Mouse (Mus musculus) neural tube, embryonic 15.5 days (tissue): ENCODE data around the gene Nr2e3. TPM values are rescaled to one million over a fixed set of nuclear protein-coding genes. Genes with fewer than 3 reads are reported as not detected.
A peak's percentile ranks its signal among the peaks of the same experiment; 100 is the strongest.

Experiments used
- ATAC-seq: fragments of 200-750 bp; cut with Nextera tagmentation; 2 replicates; pipeline ENCODE4 v1.8.0; 2017; ENCODE audit warnings: mild to moderate bottlenecking, moderate TSS enrichment, moderate library complexity; ENCODE audit not compliant: low FRiP score
- H3K27ac ChIP-seq: fragments of 300-500 bp; sonication (generic); replicated peaks from 2 replicates; pipeline ENCODE4 v1.5.1; 2015; ENCODE audit warnings: mild to moderate bottlenecking, inconsistent platforms
- H3K27me3 ChIP-seq: fragments of 300-500 bp; sonication (generic); replicated peaks from 2 replicates; pipeline ENCODE4 v1.6.1; 2015; ENCODE audit warnings: inconsistent platforms
- H3K36me3 ChIP-seq: fragments of 300-500 bp; sonication (generic); 2 replicates; pipeline ENCODE4 v1.6.1; 2015; ENCODE audit warnings: inconsistent platforms
- H3K4me1 ChIP-seq: fragments of 300-500 bp; sonication (generic); 2 replicates; pipeline ENCODE4 v1.6.1; 2015; ENCODE audit warnings: inconsistent platforms
- H3K4me2 ChIP-seq: fragments of 300-500 bp; sonication (generic); 2 replicates; pipeline ENCODE4 v1.6.1; 2015; ENCODE audit warnings: inconsistent platforms, mild to moderate bottlenecking, moderate library complexity
- H3K4me3 ChIP-seq: fragments of 300-500 bp; sonication (generic); replicated peaks from 2 replicates; pipeline ENCODE4 v1.5.1; 2015; ENCODE audit warnings: mild to moderate bottlenecking, inconsistent platforms
- H3K9ac ChIP-seq: fragments of 300-500 bp; sonication (generic); replicated peaks from 2 replicates; pipeline ENCODE4 v1.6.1; 2015; ENCODE audit warnings: mild to moderate bottlenecking, inconsistent platforms
- H3K9me3 ChIP-seq: fragments of 300-500 bp; sonication (generic); replicated peaks from 2 replicates; pipeline ENCODE4 v1.6.1; 2016; ENCODE audit warnings: inconsistent platforms
- WGBS: fragments of 180-500 bp; shearing (Covaris S2); methylation state at CpG from one replicate; pipeline ENCODE4 v1.1.7; 2015; ENCODE audit warnings: mixed read lengths; 5-methylcytosine and 5-hydroxymethylcytosine counted together
- polyA plus RNA-seq: library from polyadenylated mRNA; unstranded; fragments of >200 nt; fragmentation: Nextera tagmentation; extraction: Ambion mirVana; gene quantifications from 2 replicates; pipeline ENCODE4 v1.2.1, GENCODE M21; 2015

Nr2e3 gene
- polyA plus RNA-seq, result not detected in 2 replicates

DNA sequence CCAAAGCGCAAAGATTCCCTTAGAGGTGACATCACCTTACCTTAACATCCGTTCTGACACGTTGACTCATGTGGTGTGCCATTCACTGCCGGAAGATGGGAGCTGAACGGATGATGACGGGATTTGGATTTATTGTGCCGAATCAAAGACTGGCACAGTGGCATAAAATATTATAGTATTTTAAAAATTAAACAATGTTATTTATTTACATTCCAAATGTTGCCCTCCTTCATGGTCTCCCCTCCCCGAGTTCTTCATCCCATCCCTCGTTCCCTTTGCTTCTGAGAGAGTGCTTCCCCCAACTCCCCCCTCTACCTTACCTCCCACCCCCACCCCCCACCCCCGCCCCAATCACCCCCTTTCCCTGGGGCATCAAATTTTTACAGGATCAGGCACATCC, at the start of gene Nr2e3:
Nr2e3 (minus strand) TSS at position 101 of the 400 bp plus-strand sequence.
- H3K27me3 ChIP-seq, result no peaks in the 10 kb centered on the region
- no peak within 1 kb of the TSS for H3K27ac ChIP-seq
- ATAC-seq, result no peak
- H3K9ac ChIP-seq, result no peak within 1 kb of the TSS
- no peaks in the 10 kb centered on the region for H3K36me3 ChIP-seq
- WGBS, result 81% methylated on average over 10 of the region's 10 CpGs
- H3K9me3 ChIP-seq, result no peaks in the 10 kb centered on the region
- H3K4me2 ChIP-seq, result no peak within 1 kb of the TSS
- H3K4me1 ChIP-seq, result peaks cover 9% of the 10 kb centered on the region; the same call in 1 of the 2 replicates
- no peak within 1 kb of the TSS for H3K4me3 ChIP-seq

DNA sequence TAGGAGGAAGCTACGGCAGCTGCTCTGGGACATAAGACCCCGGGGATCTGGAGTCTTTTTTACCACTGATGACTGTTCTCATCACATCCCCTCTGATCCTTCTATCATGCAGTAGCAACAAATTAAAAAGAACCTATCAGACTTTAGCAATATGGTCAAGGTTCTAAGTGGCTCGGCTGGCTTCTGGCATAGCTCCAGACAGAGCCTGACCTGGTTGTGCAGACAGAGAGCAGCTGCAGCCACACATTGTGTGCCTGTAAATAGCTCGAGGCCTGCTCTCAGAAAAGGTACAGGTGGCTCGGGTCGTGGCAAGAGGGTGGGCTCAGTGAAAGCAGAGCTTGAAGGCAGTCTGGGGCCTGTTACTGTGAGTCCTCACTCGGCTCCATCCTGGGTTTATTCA, 48.5 kb upstream of the Nr2e3 start:
- Histone ChIP-seq H3K36me3 (no peaks in the 10 kb centered on the region), H3K4me2 (no peak overlapping the region), H3K27ac (no peak overlapping the region), H3K4me3 (no peak overlapping the region), H3K9me3 (no peaks in the 10 kb centered on the region), H3K27me3 (no peaks in the 10 kb centered on the region), H3K4me1 (peaks cover 5% of the 10 kb centered on the region; the same call in 1 of the 2 replicates), H3K9ac (no peak overlapping the region)
- ATAC-seq, result no peak
- WGBS, result 41% methylated on average over 7 of the region's 7 CpGs

DNA sequence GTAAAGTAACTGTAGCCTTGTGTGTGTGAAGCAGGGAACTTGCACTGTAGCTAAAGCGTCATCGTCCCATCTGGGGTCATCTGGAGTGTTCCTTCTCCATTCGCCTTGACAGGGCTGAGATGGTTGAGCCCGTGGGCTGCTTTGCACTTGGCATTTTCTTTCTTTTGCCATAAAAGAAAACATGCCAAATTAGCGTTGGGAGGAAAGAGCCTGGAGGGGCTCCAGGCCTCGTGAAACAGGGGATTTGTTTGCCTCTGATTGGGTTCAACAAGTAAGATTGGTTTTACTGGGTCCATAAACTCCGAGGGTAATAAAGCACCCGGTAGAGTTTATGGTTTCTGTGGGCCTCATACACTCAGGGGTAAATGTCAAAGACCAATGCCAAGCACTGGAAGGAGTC, 41.9 kb upstream of the Nr2e3 start:
- Histone ChIP-seq H3K27ac (no peak overlapping the region), H3K27me3 (no peaks in the 10 kb centered on the region), H3K9me3 (no peaks in the 10 kb centered on the region), H3K36me3 (no peaks in the 10 kb centered on the region), H3K9ac (no peak overlapping the region), H3K4me1 (no peaks in the 10 kb centered on the region), H3K4me3 (no peak overlapping the region), H3K4me2 (no peak overlapping the region)
- no peak for ATAC-seq
- 35% methylated on average over 8 of the region's 8 CpGs for WGBS

DNA sequence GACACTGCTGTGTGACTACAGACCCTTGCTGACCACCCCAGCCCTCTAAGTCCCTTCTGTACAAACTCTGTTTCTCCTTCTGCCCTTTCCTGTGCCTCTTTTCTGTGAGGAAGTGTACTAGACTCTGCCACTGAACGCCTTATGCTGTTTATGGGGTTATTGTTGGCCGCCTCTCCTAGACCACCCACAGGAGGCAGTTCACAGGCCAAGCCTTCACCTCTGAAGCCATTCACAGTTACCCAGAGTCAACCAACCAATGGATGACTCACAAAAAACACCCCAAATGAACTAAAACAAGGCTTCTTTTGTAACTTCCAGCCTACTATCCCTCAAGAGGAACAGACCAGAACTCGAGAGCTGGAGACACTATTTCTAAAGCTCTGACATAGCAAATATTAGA, 41.0 kb upstream of the Nr2e3 start:
- WGBS, result 64% methylated on average over 3 of the region's 3 CpGs
- ATAC-seq, result no peak

DNA sequence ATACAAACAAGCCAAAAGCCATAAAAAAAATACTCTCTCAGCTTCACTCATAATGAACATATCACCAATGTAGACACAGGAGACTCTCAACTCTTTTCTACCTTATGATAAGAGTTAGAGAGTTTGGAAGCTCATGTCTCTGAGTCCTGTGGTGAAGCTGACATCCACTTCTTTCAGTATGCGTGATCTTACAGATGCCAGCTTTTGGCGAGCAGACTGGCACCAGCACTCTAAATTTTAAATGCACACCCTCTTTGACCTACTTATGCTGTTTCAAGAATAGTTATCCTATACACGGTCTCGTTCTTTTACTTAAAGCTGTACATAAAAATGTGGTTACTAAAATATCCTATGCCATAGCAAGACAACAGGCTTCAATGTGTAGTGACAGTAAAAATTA, 37.3 kb upstream of the Nr2e3 start:
- H3K36me3 ChIP-seq, result no peaks in the 10 kb centered on the region
- WGBS, result 89% methylated on average over 4 of the region's 4 CpGs
- H3K27me3 ChIP-seq, result no peaks in the 10 kb centered on the region
- H3K4me2 ChIP-seq, result no peak overlapping the region
- H3K4me1 ChIP-seq, result no peaks in the 10 kb centered on the region
- ATAC-seq, result no peak
- H3K9ac ChIP-seq, result no peak overlapping the region
- H3K9me3 ChIP-seq, result no peaks in the 10 kb centered on the region
- H3K27ac ChIP-seq, result no peak overlapping the region
- no peak overlapping the region for H3K4me3 ChIP-seq

More for the DNA sequence above, 41.0 kb upstream of the Nr2e3 start:
- Histone ChIP-seq H3K36me3 (no peaks in the 10 kb centered on the region), H3K27ac (no peak overlapping the region), H3K4me2 (no peak overlapping the region), H3K9ac (no peak overlapping the region), H3K27me3 (no peaks in the 10 kb centered on the region), H3K4me3 (no peak overlapping the region), H3K9me3 (no peaks in the 10 kb centered on the region), H3K4me1 (no peaks in the 10 kb centered on the region)

DNA sequence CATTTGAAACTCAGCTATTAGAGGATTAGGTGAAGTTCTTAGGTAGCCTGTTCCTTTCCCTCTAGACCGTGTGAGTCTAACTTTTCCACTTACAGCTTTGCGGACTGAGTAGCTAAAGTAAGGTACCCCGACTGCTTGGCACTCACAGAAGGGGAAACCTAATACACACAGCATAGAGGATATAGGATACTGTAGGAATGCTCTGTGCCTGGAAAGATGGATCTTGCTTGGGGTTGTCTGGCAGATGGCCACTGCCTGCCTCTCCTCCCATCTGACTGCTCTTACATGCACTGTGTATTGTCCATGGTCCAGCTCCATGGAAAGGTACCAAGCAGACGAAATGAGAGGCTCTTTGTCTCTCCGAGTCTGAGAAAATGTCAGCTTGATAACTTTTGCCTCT, 30.9 kb upstream of the Nr2e3 start:
- Histone ChIP-seq H3K4me3 (no peak overlapping the region), H3K9ac (no peak overlapping the region), H3K27me3 (no peaks in the 10 kb centered on the region), H3K36me3 (no peaks in the 10 kb centered on the region), H3K9me3 (no peaks in the 10 kb centered on the region), H3K4me2 (no peak overlapping the region), H3K4me1 (no peaks in the 10 kb centered on the region), H3K27ac (no peak overlapping the region)
- no peak for ATAC-seq
- 86% methylated on average over 5 of the region's 5 CpGs for WGBS

DNA sequence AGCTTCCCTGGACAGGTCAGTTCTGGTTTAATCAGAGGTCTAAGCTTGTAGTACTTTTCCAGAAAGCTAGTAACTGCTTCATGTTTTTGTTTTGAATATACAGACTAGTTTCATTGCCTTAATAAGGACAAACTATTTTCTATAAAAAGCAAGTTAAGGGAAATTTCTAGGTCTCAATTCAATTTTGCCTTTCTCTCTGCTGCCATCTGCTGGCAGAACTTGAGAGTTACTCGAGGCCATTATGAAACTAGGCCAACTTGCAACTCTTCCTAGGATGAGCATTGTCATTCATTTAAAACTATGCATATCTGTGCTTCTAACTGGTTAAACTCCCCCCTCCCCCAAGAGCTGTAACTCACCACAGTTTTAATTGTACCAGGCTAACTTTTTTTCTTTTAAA, 29.4 kb upstream of the Nr2e3 start:
- H3K9me3 ChIP-seq, result no peaks in the 10 kb centered on the region
- no peaks in the 10 kb centered on the region for H3K27me3 ChIP-seq
- no peak overlapping the region for H3K4me2 ChIP-seq
- ATAC-seq, result no peak
- H3K27ac ChIP-seq, result no peak overlapping the region
- no peaks in the 10 kb centered on the region for H3K36me3 ChIP-seq
- no peak overlapping the region for H3K9ac ChIP-seq
- whole genome bisulfite sequencing, result 0% methylated on average over 1 of the region's 1 CpGs
- H3K4me1 ChIP-seq, result no peaks in the 10 kb centered on the region
- no peak overlapping the region for H3K4me3 ChIP-seq

DNA sequence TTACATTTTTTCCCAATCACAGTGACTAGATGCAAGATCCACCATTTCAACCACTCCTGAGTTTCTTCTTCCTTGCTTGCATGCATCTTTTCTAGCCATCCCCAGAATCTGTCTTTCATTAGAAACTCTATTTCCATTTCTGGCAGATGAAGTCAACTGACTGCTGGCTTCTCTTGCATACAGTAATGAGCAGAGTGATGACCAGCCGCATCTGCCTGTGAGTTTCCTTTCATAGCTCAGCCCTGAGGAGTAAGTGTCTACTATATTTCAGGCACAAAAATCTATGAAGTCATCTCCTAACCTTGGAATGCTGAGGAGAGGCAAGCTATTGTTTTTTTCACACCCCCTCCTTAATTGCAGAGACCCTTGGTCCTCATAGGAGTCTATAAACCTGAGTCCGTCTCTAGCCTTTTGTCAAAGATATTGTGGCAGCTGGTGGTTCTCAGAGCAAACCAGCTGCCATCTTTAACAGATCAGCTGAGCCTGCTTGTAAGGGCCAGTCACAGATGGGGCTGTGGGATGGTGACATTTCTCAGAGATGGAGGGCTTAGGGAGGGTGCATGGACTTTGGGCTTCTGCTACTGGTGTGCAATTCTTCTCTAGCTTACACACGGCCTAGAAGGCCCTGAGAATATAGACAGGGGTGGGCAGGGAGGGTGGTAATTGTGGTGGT, 25.6 kb upstream of the Nr2e3 start:
- no peak overlapping the region for H3K4me2 ChIP-seq
- no peaks in the 10 kb centered on the region for H3K36me3 ChIP-seq
- no peaks in the 10 kb centered on the region for H3K27me3 ChIP-seq
- 68% methylated on average over 3 of the region's 3 CpGs for WGBS
- H3K27ac ChIP-seq, result no peak overlapping the region
- no peaks in the 10 kb centered on the region for H3K4me1 ChIP-seq
- no peak for ATAC-seq
- H3K4me3 ChIP-seq, result no peak overlapping the region
- no peaks in the 10 kb centered on the region for H3K9me3 ChIP-seq
- no peak overlapping the region for H3K9ac ChIP-seq

DNA sequence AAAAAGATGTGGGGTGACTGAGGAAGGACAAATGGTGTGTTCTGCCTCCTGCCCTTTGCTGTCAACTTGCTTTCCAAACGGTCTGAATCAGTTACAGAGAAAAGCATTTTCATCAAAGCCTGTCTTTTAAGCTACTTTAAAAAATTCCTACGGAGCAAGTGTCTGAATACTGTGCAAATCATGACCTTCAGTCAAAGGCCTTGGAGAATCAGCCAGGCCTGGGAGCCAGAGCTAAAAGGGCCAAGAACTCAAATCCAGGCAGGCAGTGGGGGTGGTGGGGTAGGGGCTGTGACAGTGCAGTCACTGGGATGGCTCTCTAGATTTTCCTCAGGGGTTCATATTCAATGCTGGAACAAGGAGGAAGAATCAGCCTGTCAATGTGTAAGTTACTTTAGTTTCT, 20.7 kb upstream of the Nr2e3 start:
- Histone ChIP-seq H3K36me3 (no peaks in the 10 kb centered on the region), H3K27ac (no peak overlapping the region), H3K4me3 (no peak overlapping the region), H3K9me3 (no peaks in the 10 kb centered on the region), H3K4me1 (peaks cover 3% of the 10 kb centered on the region; the same call in 1 of the 2 replicates), H3K27me3 (no peaks in the 10 kb centered on the region), H3K9ac (no peak overlapping the region), H3K4me2 (no peak overlapping the region)
- 55% methylated on average over 2 of the region's 2 CpGs for WGBS
- ATAC-seq, result no peak

DNA sequence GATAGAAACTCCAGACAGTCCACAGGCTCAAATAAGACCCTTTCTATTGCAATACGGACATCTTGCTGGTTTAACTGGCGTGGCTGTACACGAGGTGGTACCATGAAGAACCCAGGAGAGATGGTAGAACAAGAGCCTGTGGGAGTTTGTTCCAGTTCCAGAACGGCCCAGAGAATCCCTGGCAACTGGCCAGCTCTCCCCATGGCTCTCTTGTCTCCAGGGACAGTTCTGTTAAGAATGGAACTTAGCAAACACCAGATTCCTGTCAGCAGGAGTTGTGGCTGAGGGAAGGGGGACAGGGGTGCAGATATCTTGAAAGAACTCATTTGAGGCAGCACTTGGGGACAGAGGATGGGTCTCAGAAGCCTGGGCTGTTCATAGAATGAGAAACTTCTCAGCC, 10.8 kb upstream of the Nr2e3 start:
- Histone ChIP-seq H3K36me3 (no peaks in the 10 kb centered on the region), H3K27ac (no peak overlapping the region), H3K4me2 (no peak overlapping the region), H3K9ac (no peak overlapping the region), H3K27me3 (no peaks in the 10 kb centered on the region), H3K9me3 (no peaks in the 10 kb centered on the region), H3K4me1 (peaks cover 4% of the 10 kb centered on the region; the same call in 1 of the 2 replicates), H3K4me3 (no peak overlapping the region)
- ATAC-seq, result no peak
- 68% methylated on average over 4 of the region's 4 CpGs for WGBS

DNA sequence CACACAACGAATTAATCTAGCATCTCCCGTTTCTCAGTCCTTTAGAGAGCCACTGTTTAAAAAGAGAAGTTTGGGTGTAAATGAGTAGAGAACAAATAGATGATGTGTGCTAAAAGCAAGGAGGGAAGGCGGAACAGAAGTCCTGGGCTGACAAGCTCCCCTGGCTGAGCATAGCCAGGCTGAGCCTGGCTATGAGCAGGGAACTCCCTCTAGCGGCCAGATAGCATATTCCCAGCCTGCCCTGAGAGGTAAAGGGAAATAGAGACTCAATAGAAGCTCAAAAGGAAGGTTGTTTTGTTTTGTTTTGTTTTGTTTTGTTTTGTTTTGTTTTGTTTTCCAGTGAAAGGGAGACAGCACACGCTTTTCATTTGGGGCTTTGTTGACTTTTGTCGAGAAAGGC, 8.9 kb upstream of the Nr2e3 start:
- Histone ChIP-seq H3K9me3 (no peaks in the 10 kb centered on the region), H3K9ac (no peak overlapping the region), H3K27ac (no peak overlapping the region), H3K36me3 (no peaks in the 10 kb centered on the region), H3K27me3 (no peaks in the 10 kb centered on the region), H3K4me2 (no peak overlapping the region), H3K4me3 (no peak overlapping the region), H3K4me1 (peaks cover 8% of the 10 kb centered on the region; the same call in 1 of the 2 replicates)
- WGBS, result 36% methylated on average over 6 of the region's 6 CpGs
- peak; percentile 86; the same call in 1 of the 2 replicates for ATAC-seq

DNA sequence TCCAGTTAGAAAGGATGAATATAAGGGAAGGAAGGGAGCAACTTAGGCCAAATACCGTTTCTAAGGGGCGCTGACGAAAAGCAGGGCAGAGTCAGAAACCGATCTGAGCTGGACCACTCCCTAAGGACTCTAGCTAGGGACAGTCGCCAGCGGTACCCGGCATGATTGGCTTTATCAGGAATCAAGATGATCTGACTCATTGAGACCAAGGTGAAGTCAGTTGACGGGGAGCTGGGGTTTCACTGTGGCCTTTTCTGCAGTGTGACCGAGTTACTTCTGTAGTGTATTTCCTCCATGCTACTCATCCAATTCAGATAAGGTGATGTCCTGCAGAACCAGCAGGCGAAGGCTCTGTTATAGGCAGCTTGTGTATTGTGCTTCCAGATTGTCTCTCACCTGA, 4.6 kb upstream of the Nr2e3 start:
- Histone ChIP-seq H3K9ac (no peak overlapping the region), H3K36me3 (no peaks in the 10 kb centered on the region), H3K4me1 (0 out of 2 replicates have a peak, but pooled peaks cover 5% of the 10 kb centered on the region), H3K9me3 (no peaks in the 10 kb centered on the region), H3K27ac (no peak overlapping the region), H3K4me3 (no peak overlapping the region), H3K4me2 (no peak overlapping the region), H3K27me3 (no peaks in the 10 kb centered on the region)
- ATAC-seq, result no peak
- 83% methylated on average over 10 of the region's 10 CpGs for WGBS
